In genomic region chr6:54277828-54278227, GRCm38 (mm10) we compare ENCODE assay signal across 11 mouse cellular contexts. TPM values are rescaled to one million over a fixed set of nuclear protein-coding genes. Genes with fewer than 3 reads are reported as not detected.
DNase-seq lines count a peak whose midpoint lies in the region; ATAC-seq and TF ChIP-seq lines count a peak whose summit lies in the region.
"Had no signal": no experiment of that assay in that cellular context is flagged by ENCODE, and none has a peak within 500 bp of the region (broad histone marks: within the 10 kb centered on the region; RNA-seq: fewer than 3 reads in every experiment).

No protein-coding gene starts in this region.

- no peaks in the 10 kb centered on the region for H3K36me3 ChIP-seq in intestine, embryonic 14.5 days (ENCODE audit: control insufficient read depth, insufficient read depth, low read length)
- no peaks in the 10 kb centered on the region for H3K36me3 ChIP-seq in intestine, postnatal 0 days (ENCODE audit: control insufficient read depth, insufficient read depth)
- H3K36me3 ChIP-seq in midbrain, embryonic 12.5 days, result no peaks in the 10 kb centered on the region
- H3K36me3 ChIP-seq in midbrain, embryonic 13.5 days, result no peaks in the 10 kb centered on the region
- no peaks in the 10 kb centered on the region for H3K36me3 ChIP-seq in heart, embryonic 10.5 days

- H3K27me3 ChIP-seq in intestine, embryonic 14.5 days (replicated peaks; ENCODE audit: control insufficient read depth, insufficient read depth, low read length), result no peaks in the 10 kb centered on the region
- H3K27me3 ChIP-seq in intestine, postnatal 0 days (replicated peaks; ENCODE audit: control insufficient read depth, insufficient read depth, low read length), result no peaks in the 10 kb centered on the region
- no peaks in the 10 kb centered on the region for H3K27me3 ChIP-seq in midbrain, embryonic 12.5 days
- no peaks in the 10 kb centered on the region for H3K27me3 ChIP-seq in midbrain, embryonic 13.5 days
- no peaks in the 10 kb centered on the region for H3K27me3 ChIP-seq in heart, embryonic 10.5 days (ENCODE audit: insufficient read depth, poor library complexity, severe bottlenecking)

- H3K9ac ChIP-seq in intestine, embryonic 14.5 days (ENCODE audit: low read length), result no peak overlapping the region
- no peak overlapping the region for H3K9ac ChIP-seq in intestine, postnatal 0 days (ENCODE audit: low read depth, low read length)
- no peak overlapping the region for H3K9ac ChIP-seq in midbrain, embryonic 12.5 days (replicated peaks)
- H3K9ac ChIP-seq in midbrain, embryonic 13.5 days (replicated peaks), result no peak overlapping the region

- H3K9me3 ChIP-seq in intestine, embryonic 14.5 days (ENCODE audit: control insufficient read depth, low read length), result no peaks in the 10 kb centered on the region
- no peaks in the 10 kb centered on the region for H3K9me3 ChIP-seq in intestine, postnatal 0 days (ENCODE audit: control insufficient read depth)
- 0 out of 2 replicates have a peak, but pooled peaks cover 3% of the 10 kb centered on the region for H3K9me3 ChIP-seq in midbrain, embryonic 12.5 days
- H3K9me3 ChIP-seq in midbrain, embryonic 13.5 days, result no peaks in the 10 kb centered on the region
- H3K9me3 ChIP-seq in heart, embryonic 10.5 days, result no peaks in the 10 kb centered on the region

- 44% methylated on average over 5 of the region's 5 CpGs for WGBS in intestine, embryonic 14.5 days
- WGBS in intestine, postnatal 0 days, result 70% methylated on average over 5 of the region's 5 CpGs
- 10% methylated on average over 5 of the region's 5 CpGs for WGBS in midbrain, embryonic 12.5 days
- WGBS in midbrain, embryonic 13.5 days, result 15% methylated on average over 5 of the region's 5 CpGs
- WGBS in heart, embryonic 10.5 days, result 66% methylated on average over 5 of the region's 5 CpGs

- H3K4me1 ChIP-seq in intestine, embryonic 14.5 days (replicated peaks; ENCODE audit: control insufficient read depth, insufficient read depth, low read length), result peaks cover 37% of the 10 kb centered on the region
- H3K4me1 ChIP-seq in intestine, postnatal 0 days (replicated peaks; ENCODE audit: control insufficient read depth, insufficient read depth, low read length), result no peaks in the 10 kb centered on the region
- H3K4me1 ChIP-seq in midbrain, embryonic 12.5 days, result peaks cover 23% of the 10 kb centered on the region
- H3K4me1 ChIP-seq in midbrain, embryonic 13.5 days (replicated peaks), result peaks cover 20% of the 10 kb centered on the region
- peaks cover 38% of the 10 kb centered on the region for H3K4me1 ChIP-seq in heart, embryonic 10.5 days

- ATAC-seq in intestine, embryonic 14.5 days (replicated peaks; ENCODE audit: low FRiP score, low TSS enrichment, low read depth), result no peak
- no peak for ATAC-seq in intestine, postnatal 0 days
- ATAC-seq in midbrain, embryonic 12.5 days (ENCODE audit: low FRiP score, low read depth), result 0 out of 2 replicates have a peak, but pooled peaks have one; percentile 27
- no peak for ATAC-seq in midbrain, embryonic 13.5 days
- ATAC-seq: forebrain, embryonic 14.5 days had no signal

- no peak overlapping the region for H3K4me3 ChIP-seq in intestine, embryonic 14.5 days (ENCODE audit: low read depth, low read length)
- no peak overlapping the region for H3K4me3 ChIP-seq in intestine, postnatal 0 days (ENCODE audit: low read depth, low read length)
- no peak overlapping the region for H3K4me3 ChIP-seq in midbrain, embryonic 12.5 days
- no peak overlapping the region for H3K4me3 ChIP-seq in midbrain, embryonic 13.5 days (replicated peaks)
- no peak overlapping the region for H3K4me3 ChIP-seq in heart, embryonic 10.5 days

- DNase-seq in intestine, embryonic 14.5 days (ENCODE audit: low spot score), result no peak
- DNase-seq in heart, embryonic 10.5 days (ENCODE audit: low spot score), result no peak
- DNase-seq in retina, embryonic 14.5 days (ENCODE audit: low spot score), result peak; percentile 45
- no peak for DNase-seq in adrenal gland, adult (ENCODE audit: inconsistent age in 2 of 2, low spot score in 1 of 2)
- DNase-seq in cerebellum, adult 11 months, result no peak
- DNase-seq: lung, adult 18-20 months; thymus, adult 18-20 months had no signal

- TF ChIP-seq CTCF in intestine, postnatal 0 days (IDR thresholded peaks at IDR 0.05; ENCODE audit: low read depth), result no peak

- H3K27ac ChIP-seq in intestine, embryonic 14.5 days (ENCODE audit: low read depth), result 0 out of 2 replicates have a peak overlapping the region, but pooled peaks have one; percentile 17
- no peak overlapping the region for H3K27ac ChIP-seq in intestine, postnatal 0 days (ENCODE audit: low read depth, low read length)
- H3K27ac ChIP-seq in midbrain, embryonic 12.5 days (replicated peaks), result no peak overlapping the region
- no peak overlapping the region for H3K27ac ChIP-seq in midbrain, embryonic 13.5 days
- peak overlapping the region; percentile 22; the same call in 1 of the 2 replicates for H3K27ac ChIP-seq in heart, embryonic 10.5 days

- no peak overlapping the region for H3K4me2 ChIP-seq in intestine, embryonic 14.5 days (ENCODE audit: low read length)
- H3K4me2 ChIP-seq in intestine, postnatal 0 days (replicated peaks; ENCODE audit: low read depth), result no peak overlapping the region
- H3K4me2 ChIP-seq in midbrain, embryonic 12.5 days (replicated peaks), result no peak overlapping the region
- H3K4me2 ChIP-seq in midbrain, embryonic 13.5 days (replicated peaks), result no peak overlapping the region

RNA-seq across cellular contexts. Expression of gene Prr15, which starts 47.8 kb away (rescaled TPM):
- 8.6 and 10.2 TPM in 2 replicates for polyA plus RNA-seq in intestine, embryonic 14.5 days (2014; fragmentation: Nextera tagmentation; extraction: Ambion mirVana)
- polyA plus RNA-seq in intestine, postnatal 0 days (2015; fragmentation: Nextera tagmentation; extraction: Ambion mirVana), result 47.4 and 52.3 TPM in 2 replicates
- polyA plus RNA-seq in midbrain, embryonic 12.5 days (2016; fragmentation: Nextera tagmentation; extraction: Ambion mirVana), result 0.64 and 1.8 TPM in 2 replicates
- 1.6 TPM in 2 replicates for polyA plus RNA-seq in midbrain, embryonic 13.5 days (2015; fragmentation: Nextera tagmentation; extraction: Ambion mirVana)
- 1.5 and 6.7 TPM in 2 replicates for polyA plus RNA-seq in heart, embryonic 10.5 days (2016; fragmentation: Nextera tagmentation; extraction: Ambion mirVana)

Comparison
In these comparisons a context has a peak if more than half of its experiments do, and no peak if none do; other contexts are left out.
1. H3K27ac ChIP-seq: peak in intestine, embryonic 14.5 days (single experiment) and heart, embryonic 10.5 days (single experiment); none in intestine, postnatal 0 days (single experiment), midbrain, embryonic 12.5 days (single experiment) and midbrain, embryonic 13.5 days (single experiment).